Mouse (Mus musculus) MEL (cell line): ENCODE data around the gene Cx3cr1.

Experiments
- ELF1 ChIP-seq: IDR thresholded peaks from 2 replicates; pipeline ENCODE4 v1.6.1; 2014; ENCODE audit warnings: low read depth, mild to moderate bottlenecking, inconsistent platforms, low read length, improper control_type of control experiment, moderate library complexity
- EP300 ChIP-seq, 2 experiments: IDR thresholded peaks; 2 replicates each; pipeline ENCODE4 v1.6.1; 2011; ENCODE audit warnings: improper control_type of control experiment in 2 of 2, low read length in 2 of 2, low read depth in 1 of 2, mild to moderate bottlenecking in 1 of 2
- ETS1 ChIP-seq: IDR thresholded peaks from 2 replicates; pipeline ENCODE4 v1.6.1; 2012; ENCODE audit warnings: low read depth, mild to moderate bottlenecking, inconsistent platforms, low read length, improper control_type of control experiment, moderate library complexity
- MAX ChIP-seq: IDR thresholded peaks from 2 replicates; pipeline ENCODE4 v1.6.1; 2011; ENCODE audit warnings: low read length, improper control_type of control experiment
- UBTF ChIP-seq: IDR thresholded peaks from 2 replicates; pipeline ENCODE4 v1.6.1; 2012; ENCODE audit warnings: low read depth, mild to moderate bottlenecking, inconsistent platforms, low read length, improper control_type of control experiment, moderate library complexity, borderline replicate concordance; ENCODE audit not compliant: insufficient read depth

DNA sequence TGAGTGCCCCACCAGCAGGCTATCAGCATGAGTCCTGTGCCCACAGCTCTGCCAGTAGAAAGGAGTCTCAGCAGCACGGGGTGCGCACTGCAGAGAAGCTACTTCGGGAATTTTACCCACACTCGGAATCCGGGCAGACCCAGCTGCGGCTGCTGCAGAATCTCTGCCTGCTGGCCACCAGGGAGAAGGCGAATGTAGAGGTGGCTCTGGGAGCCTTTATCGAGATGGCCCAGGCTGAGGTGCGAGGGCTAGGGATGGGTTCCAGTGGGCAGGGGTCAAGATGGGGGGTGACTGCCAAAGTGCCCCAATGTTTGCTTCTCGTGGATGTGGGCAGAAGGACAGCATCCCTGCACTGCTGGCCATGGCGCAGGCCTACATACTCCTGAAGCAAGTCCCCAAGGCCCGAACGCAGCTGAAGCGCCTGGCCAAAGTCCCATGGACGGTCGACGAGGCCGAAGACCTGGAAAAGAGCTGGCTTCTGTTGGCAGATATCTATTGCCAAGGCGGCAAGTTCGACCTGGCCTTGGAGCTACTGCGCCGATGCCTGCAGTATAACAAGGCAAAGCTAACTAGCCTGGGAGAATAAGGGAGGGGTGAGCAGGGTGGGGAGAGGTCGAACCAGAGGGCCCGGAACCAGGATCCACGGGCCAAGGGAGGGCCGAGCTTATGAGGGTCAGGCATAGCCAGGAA is 103.3 kb downstream of the Cx3cr1 start:
- TF ChIP-seq ELF1: no peak
- no peak for TF ChIP-seq ETS1
- no peak for TF ChIP-seq EP300 (IDR thresholded peaks at IDR 0.05; ENCODE audit: low read depth in 1 of 2, low read length in 2 of 2)
- TF ChIP-seq MAX: no peak
- TF ChIP-seq UBTF: no peak
